Mouse (Mus musculus): ENCODE data around the gene Muc1.

DNA sequence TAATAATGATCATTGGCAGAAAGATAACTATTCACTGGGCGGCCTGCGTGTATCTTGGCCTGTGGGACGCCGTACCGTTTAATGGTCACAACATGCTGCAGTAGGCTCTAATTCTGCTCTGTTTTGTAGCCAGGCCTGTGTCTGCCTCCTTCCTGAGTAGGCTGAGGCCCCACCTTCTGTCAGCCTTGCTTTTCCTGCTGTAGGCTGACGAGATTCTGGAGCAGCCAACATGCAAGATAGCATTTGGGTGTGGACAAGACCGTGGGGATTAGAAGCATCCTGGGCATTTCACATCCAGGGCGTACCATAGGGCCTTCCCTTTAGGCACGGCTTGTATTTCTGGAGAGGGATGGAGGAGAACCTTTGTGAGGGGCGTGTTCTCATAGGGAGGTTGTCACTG lies 33.6 kb downstream of the Muc1 start:
- no peak for TF ChIP-seq CTCF (IDR thresholded peaks at IDR 0.05; ENCODE audit: low read depth, low read length)
- TF ChIP-seq POLR2A (IDR thresholded peaks at IDR 0.05; ENCODE audit: borderline replicate concordance, low read depth, low read length) = no peak

All from bone marrow macrophage, adult 2 months (primary cell).